Mouse (Mus musculus): ENCODE results near the gene Gm29666.
"Not testable (repeated sequence)": the region's sequence is repeated elsewhere in the genome, so short reads cannot be mapped to it uniquely, and the experiment has no call there.

The Gm29666 gene

DNA sequence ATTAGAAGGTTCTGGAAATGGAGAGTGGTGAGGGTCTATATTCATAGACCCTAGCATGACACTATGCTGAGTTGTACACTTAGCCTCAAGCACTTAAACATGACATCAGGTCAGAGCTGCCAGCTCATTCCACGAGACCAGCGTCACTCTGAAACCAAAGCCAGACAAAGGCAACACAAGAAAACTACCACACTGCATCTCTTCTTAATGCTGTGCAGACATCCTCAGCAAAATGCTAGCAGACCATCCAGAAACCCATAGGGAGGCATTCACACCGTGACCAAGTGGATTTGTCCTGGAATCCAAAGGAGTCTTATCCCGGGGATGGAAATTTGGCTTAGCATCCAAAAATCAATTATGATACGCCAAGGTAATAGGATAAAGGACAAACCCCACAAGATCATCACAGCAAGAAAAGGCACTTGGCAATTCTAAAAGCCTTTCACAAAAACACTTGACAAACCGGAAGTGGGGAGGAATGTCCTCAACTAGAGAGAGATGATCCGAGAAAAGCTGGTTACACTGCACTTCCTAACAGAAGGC lies 15.9 kb downstream of the Gm29666 start:
- DNase-seq = no peak

DNA sequence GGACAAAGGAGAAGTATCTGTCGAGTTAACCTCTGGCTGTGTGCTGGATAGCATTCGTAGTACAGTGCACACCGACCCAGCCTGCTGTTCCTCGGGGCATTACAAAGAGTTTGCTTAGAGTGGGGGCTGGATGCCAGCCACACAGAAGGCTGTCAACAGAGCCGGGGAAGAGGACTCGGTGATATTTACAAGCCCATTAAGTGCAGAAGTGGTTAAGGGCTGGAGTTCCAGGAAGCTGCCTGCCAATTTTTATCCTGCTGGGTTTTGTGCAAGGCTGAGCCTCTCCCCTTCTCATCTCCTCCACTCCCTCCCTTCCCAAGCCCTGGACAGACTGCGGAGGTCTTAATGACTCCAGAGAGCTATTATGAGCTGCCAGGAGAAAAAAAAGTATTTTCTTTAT lies 21.8 kb downstream of the Gm29666 start:
- DNase-seq = no peak

DNA sequence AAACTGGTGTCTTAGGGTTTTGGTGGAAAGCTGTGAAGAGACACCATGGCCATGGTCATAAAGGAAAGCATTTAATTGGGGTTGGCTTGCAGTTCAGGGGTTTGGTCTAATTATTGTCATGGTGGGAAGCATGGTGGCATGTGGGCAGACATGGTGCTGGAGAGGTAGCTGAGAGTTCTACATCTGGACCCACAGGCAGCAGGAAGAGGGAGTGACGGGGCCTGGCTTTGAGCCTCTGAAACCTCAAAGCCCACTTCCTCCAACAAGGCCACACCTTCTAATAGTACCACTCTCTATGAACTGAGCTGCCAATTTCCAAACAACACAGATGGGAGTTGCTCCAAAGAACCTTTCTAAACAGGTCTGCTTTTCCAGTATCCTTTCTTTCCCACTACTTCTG lies 23.2 kb downstream of the Gm29666 start:
- DNase-seq = no peak

DNA sequence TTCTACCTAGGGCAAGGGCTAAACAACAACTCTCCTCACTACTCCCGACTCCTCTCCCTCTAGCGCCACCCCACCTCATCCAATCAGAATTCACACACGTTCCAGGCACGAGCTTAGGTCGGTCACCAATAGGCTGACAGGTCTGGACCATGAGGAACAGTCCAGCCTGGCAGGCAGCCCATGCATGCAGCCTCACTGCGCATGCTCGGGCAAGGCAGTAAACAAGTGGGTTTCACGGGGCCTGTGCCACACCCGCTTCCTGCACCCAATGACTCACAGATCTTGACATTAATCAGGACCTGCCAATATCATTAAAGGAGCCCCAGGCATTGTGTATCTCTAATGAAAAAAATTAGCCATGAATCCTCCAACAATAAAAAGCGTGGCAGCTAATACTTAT lies 23.6 kb downstream of the Gm29666 start:
- DNase-seq = not testable (repeated sequence)

DNA sequence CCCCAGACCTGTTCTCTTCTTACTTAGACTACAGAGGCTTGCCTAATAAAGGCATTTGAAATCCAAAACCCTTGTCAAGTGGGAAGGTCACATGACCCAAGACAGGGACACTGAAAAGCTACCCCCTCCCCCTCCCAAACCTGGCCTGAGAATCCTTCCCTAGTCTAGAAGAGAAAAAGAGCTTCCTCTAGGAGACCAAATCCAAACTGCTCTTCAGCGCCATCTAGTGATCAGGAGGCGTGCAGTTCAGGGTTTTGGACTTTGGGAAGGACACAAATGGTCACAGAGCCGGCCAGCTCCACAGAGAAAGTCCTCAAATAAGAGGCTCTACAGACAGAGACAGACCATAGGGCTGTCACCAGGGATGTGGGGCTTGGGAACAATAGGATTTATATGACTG lies 28.2 kb downstream of the Gm29666 start:
- DNase-seq = peak; percentile 77 to 82

DNA sequence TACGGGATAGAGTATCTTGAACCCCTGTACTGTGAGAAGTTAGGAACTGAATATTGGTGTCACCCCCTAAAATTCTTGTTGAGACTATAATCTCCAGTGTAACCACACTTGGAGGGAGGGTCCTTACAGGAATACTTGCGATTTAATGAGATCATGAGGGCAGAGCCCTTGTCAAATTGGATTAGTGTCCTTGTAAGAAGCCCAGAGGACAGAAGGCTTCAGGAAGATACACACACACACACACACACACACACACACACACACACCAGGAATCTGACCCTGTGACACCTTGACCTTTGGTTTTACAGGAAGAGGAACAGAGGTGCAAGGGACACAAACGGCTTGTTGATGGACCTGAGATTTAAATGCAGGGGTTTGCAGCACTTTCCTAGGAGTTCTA lies 28.6 kb downstream of the Gm29666 start:
- DNase-seq = no peak

DNA sequence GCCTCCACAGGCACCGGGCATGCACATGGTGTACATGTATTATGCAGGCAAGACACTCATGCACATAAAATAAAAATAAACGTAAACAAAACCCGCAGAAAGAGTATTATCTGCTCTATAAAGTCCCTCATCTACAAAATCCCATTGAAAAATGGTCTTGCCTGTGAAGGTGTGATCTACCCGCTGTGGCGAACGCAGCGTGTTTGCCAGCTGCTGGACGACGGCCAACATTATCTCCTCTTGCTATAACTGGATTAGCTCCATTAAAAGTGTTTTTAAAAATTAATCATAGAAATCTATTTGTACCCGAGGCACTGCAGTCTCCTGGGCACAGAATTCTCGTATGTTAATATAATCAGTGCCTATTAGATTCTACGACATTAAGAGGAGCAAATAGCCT lies 31.8 kb downstream of the Gm29666 start:
- peak in 1 of 2 experiments; percentile 9 for DNase-seq

DNA sequence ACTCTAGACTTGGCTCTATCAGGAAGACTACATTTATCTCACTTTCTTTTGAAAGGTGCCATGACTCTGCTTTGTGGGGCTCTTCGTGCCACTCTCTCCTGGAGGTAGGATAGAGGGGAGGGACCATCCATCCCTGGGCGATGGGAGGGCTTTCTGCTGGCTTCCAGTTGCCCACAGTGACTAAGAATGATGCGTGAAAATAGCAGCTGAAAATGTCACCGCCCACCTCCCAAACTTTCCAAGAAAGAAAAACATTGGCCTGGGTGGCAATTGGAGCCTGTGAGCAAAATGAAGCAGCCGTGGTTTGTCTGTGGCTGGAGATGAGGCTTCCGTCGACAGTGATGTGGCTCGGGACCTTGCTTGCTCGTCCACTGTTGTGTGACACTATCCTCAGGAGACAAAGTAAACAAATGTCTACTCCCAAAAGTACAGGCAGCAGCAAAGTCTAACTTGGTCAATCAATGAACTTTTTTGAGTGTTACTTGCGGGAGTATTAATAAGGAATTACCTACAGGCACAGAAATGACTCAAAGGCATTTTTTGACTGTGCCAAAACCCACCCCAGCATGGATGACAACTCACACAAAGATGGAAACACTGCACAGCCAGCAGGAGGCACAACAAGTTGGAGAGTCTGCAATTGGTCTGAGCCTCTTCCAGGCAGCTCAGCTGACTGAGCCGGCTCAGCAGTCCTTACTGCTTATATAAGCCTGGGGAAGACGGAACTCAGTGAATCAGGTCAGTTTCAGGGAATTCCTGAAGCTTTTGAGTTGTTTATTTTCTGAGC lies 42.6 kb downstream of the Gm29666 start:
- no peak for DNase-seq

DNA sequence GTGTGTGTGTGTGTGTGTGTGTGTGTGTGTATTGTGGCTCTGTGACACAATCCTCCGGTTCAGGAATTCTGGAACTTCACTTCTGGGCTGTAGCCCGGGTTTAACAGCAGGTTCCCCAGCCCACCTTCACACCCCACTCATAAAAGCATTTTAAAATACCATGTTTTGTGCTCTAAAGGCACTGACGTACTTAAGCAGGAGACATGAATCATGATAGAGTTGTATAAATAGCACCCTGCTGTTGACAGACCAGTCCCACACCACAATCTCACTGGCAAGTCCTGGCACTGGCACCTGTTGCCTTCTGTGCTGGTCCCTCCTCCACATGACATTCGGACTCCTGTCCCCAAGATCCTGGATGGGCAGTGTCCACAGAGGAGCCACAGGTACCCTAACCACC lies 46.0 kb downstream of the Gm29666 start:
- no peak for DNase-seq

DNA sequence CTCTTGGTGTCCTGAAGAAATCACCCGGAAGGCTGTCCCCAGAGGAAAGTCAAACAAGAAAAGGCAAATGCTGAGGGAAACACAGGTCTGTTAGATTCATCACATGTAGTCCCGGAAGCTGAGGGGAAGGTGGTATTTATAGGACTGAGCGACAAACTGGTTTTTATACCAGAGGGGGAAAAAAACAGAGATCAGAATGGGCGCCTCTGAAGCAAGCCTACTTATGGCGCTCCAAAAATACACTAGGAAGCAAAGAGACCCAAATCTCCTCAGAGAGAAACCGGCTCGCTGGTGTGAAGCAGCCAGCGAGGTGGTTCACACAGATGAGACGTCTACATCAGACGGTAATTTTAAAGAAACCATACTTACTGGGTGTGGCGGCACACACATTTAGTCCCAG lies 46.8 kb downstream of the Gm29666 start:
- no peak for DNase-seq

DNA sequence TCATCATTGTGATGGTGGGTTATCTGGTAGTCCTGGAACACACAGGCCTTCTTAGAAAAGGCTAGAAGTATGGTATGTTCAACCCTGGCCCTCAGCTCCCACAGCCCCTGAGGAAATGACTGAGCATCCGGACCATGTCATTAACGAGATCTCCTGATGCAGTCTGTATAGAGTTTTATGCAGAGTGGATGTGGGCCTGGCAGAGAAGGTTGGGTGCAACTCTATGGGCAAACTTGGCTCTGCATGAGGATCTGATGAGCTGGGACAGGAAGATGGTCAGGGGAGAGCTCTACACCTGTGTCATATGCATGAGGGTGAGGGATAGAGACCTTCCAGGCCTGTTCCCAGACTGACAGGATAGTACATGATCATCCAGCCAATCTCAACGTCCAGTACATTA lies 48.0 kb downstream of the Gm29666 start:
- DNase-seq = no peak

DNA sequence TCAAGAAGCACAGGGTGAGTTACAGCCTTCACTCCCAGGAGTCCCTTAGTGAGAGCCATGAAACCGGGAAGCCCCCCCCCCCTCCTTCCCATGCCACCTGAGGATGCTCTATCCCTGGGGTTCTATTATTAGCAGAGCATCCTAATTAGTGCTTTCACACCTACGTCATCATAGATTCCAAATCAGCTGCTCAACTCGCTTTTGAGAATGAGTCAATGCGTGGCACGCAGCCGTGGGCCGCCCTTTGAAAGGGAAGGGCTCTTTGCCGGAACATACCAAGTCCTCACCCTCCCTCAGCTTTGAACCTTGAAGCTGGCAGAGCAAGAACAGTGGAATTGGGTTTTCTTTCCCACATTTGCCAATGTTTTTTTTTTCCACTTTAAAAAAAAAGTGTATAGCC lies 57.9 kb downstream of the Gm29666 start:
- DNase-seq = no peak
